ENCODE assay signal across 17 mouse cellular contexts in the genomic region with DNA sequence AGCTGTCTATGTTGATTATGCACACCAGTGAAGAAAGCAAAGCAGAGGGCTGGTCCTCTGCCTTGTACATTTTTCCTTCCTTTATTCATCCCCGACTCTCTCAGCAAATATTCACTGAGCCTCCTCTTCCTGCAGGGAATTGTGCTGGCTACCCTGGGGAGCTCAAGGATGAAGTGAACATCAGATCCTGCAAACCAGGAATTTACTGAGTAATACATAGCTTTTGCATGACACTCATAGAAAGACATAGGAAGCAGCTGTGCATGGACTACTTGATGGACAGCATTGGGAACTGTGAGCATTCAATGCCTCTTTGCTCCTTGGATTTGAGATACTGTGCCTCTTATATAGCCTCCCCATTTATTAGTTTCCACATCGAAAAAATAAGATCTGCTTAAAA. TPM values are rescaled to one million over a fixed set of nuclear protein-coding genes. Genes with fewer than 3 reads are reported as not detected.
DNase-seq lines count a peak whose midpoint lies in the region; ATAC-seq and TF ChIP-seq lines count a peak whose summit lies in the region.
"Had no signal": no experiment of that assay in that cellular context is flagged by ENCODE, and none has a peak within 500 bp of the region (broad histone marks: within the 10 kb centered on the region; RNA-seq: fewer than 3 reads in every experiment).

No protein-coding gene starts in this region.

- H3K79me2 ChIP-seq in C2C12 (ENCODE audit: control insufficient read depth, insufficient read depth): no peaks in the 10 kb centered on the region

- H3K27me3 ChIP-seq in heart, embryonic 12.5 days (replicated peaks): no peaks in the 10 kb centered on the region
- H3K27me3 ChIP-seq in C2C12 (ENCODE audit: control insufficient read depth, insufficient read depth, insufficient read length): no peaks in the 10 kb centered on the region
- no peaks in the 10 kb centered on the region for H3K27me3 ChIP-seq in midbrain, embryonic 14.5 days (ENCODE audit: control insufficient read depth, insufficient read depth, low read length)
- H3K27me3 ChIP-seq: CH12.LX; embryonic facial prominence, embryonic 13.5 days; heart, embryonic 13.5 days had no signal

- no peak overlapping the region for H3K27ac ChIP-seq in heart, embryonic 12.5 days (ENCODE audit: poor library complexity, severe bottlenecking)
- peak overlapping the region; percentile 46; the same call in 1 of the 2 replicates for H3K27ac ChIP-seq in midbrain, embryonic 14.5 days (replicated peaks; ENCODE audit: low read depth, low read length)
- H3K27ac ChIP-seq: embryonic facial prominence, embryonic 13.5 days; macrophage had no signal

- H3K4me3 ChIP-seq in heart, embryonic 12.5 days: no peak overlapping the region
- no peak overlapping the region for H3K4me3 ChIP-seq in C2C12 (ENCODE audit: insufficient read depth, poor library complexity, severe bottlenecking)
- no peak overlapping the region for H3K4me3 ChIP-seq in midbrain, embryonic 14.5 days (replicated peaks; ENCODE audit: low read depth, low read length)
- H3K4me3 ChIP-seq: embryonic facial prominence, embryonic 13.5 days; heart, embryonic 13.5 days had no signal

- H3ac ChIP-seq in C2C12 (ENCODE audit: control insufficient read depth, insufficient read length, low read depth): no peak overlapping the region

- ATAC-seq in heart, embryonic 12.5 days (ENCODE audit: insufficient number of reproducible peaks, low FRiP score): no peak
- no peak for ATAC-seq in midbrain, embryonic 14.5 days (ENCODE audit: low FRiP score, low TSS enrichment)
- ATAC-seq: forebrain, embryonic 16.5 days had no signal

- H3K36me3 ChIP-seq in heart, embryonic 12.5 days: no peaks in the 10 kb centered on the region
- no peaks in the 10 kb centered on the region for H3K36me3 ChIP-seq in C2C12 (ENCODE audit: control insufficient read depth, insufficient read depth)
- no peaks in the 10 kb centered on the region for H3K36me3 ChIP-seq in midbrain, embryonic 14.5 days (ENCODE audit: control insufficient read depth, insufficient read depth, low read length)
- H3K36me3 ChIP-seq: embryonic facial prominence, embryonic 13.5 days; heart, embryonic 13.5 days had no signal

- no peaks in the 10 kb centered on the region for H3K79me3 ChIP-seq in C2C12 (ENCODE audit: low read depth)

- no peak overlapping the region for H3K4me2 ChIP-seq in heart, embryonic 12.5 days
- H3K4me2 ChIP-seq in midbrain, embryonic 14.5 days (ENCODE audit: low read length): no peak overlapping the region
- H3K4me2 ChIP-seq: embryonic facial prominence, embryonic 13.5 days; heart, embryonic 13.5 days; lung, embryonic 14.5 days had no signal

- no peaks in the 10 kb centered on the region for H3K9me3 ChIP-seq in heart, embryonic 12.5 days (replicated peaks)
- H3K9me3 ChIP-seq in midbrain, embryonic 14.5 days (ENCODE audit: control insufficient read depth, low read length): no peaks in the 10 kb centered on the region
- H3K9me3 ChIP-seq: embryonic facial prominence, embryonic 13.5 days; heart, embryonic 13.5 days had no signal

- no peak for TF ChIP-seq CTCF in C2C12 (IDR thresholded peaks at IDR 0.05; ENCODE audit: control insufficient read depth, insufficient read depth, insufficient read length)

- 59% methylated on average over 2 of the region's 2 CpGs for WGBS in heart, embryonic 12.5 days
- WGBS in midbrain, embryonic 14.5 days: 38% methylated on average over 2 of the region's 2 CpGs

- DNase-seq in heart, postnatal 4 days: peak; percentile 28
- peak; percentile 52 for DNase-seq in Muller cell, postnatal 12 days (ENCODE audit: inconsistent ontology term)
- no peak for DNase-seq in midbrain, embryonic 14.5 days
- no peak for DNase-seq in gastrocnemius, adult 18-20 months (ENCODE audit: low spot score)
- DNase-seq in right cerebral cortex, postnatal 14 days: no peak
- DNase-seq: cerebellum, postnatal 25 days; gastrocnemius, postnatal 10 days; lung, embryonic 14.5 days; right cerebral cortex, adult 18-20 months; thymus, postnatal 36 days had no signal

- H3K4me1 ChIP-seq in heart, embryonic 12.5 days (replicated peaks): peaks cover 9% of the 10 kb centered on the region; the same call in 1 of the 2 replicates
- peaks cover 30% of the 10 kb centered on the region for H3K4me1 ChIP-seq in midbrain, embryonic 14.5 days (ENCODE audit: control insufficient read depth, insufficient read depth, low read length)

- H3K9ac ChIP-seq in heart, embryonic 12.5 days: no peak overlapping the region
- no peak overlapping the region for H3K9ac ChIP-seq in midbrain, embryonic 14.5 days (replicated peaks; ENCODE audit: low read length)
- H3K9ac ChIP-seq: embryonic facial prominence, embryonic 13.5 days; heart, embryonic 13.5 days; lung, embryonic 14.5 days had no signal

TF ChIP-seq in C2C12, 6 proteins besides CTCF, POLR2A, EP300 and RAD21:
- no peak for TF ChIP-seq MAX (IDR thresholded peaks at IDR 0.05)
- TF ChIP-seq MYOD1 (IDR thresholded peaks at IDR 0.05; ENCODE audit: control insufficient read depth, insufficient read length, low read depth): peak; percentile 92
- TF ChIP-seq CEBPB (IDR thresholded peaks at IDR 0.05; ENCODE audit: low read depth): no peak

RNA-seq across cellular contexts. Expression of gene Gm11361, which starts 40.2 kb away (rescaled TPM):
- total RNA-seq in heart, postnatal 4 days (2021): 100 to 1,000 TPM; 106 to 110 TPM
- polyA plus RNA-seq in heart, embryonic 12.5 days (2016; fragmentation: Nextera tagmentation; extraction: Ambion mirVana): 1.5 and 1.7 TPM in 2 replicates
- 1,612 TPM for polyA plus RNA-seq in C2C12 (2012; fragmentation: generic; extraction: Trizol)
- polyA plus RNA-seq in midbrain, embryonic 14.5 days (2014; fragmentation: Nextera tagmentation; extraction: Ambion mirVana): 1.5 and 2.0 TPM in 2 replicates
- total RNA-seq in gastrocnemius, adult 18-20 months (2021): 10 to 100 TPM; 43.3 to 85.4 TPM

Comparison
In these comparisons a context has a peak if more than half of its experiments do, and no peak if none do; other contexts are left out.
1. DNase-seq: peak in heart, postnatal 4 days (single experiment) and Muller cell, postnatal 12 days (single experiment); none in midbrain, embryonic 14.5 days (single experiment), gastrocnemius, adult 18-20 months (single experiment) and right cerebral cortex, postnatal 14 days (single experiment).
2. RNA of gene Gm11361, which starts 40.2 kb away (polyA plus RNA-seq): 1,612 TPM in C2C12 (single experiment); 1.5 to 2.0 TPM in midbrain, embryonic 14.5 days and 1.5 to 1.7 TPM in heart, embryonic 12.5 days; every median in the first group is over 100 times any median in the second.